ENCODE assay signal across 13 mouse cellular contexts in genomic region chr2:118491741-118492395, GRCm38 (mm10). TPM values are rescaled to one million over a fixed set of nuclear protein-coding genes. Genes with fewer than 3 reads are reported as not detected.
A peak's percentile ranks its signal among the peaks of the same experiment; 100 is the strongest.
DNase-seq lines count a peak whose midpoint lies in the region; ATAC-seq and TF ChIP-seq lines count a peak whose summit lies in the region.
"Had no signal": no experiment of that assay in that cellular context is flagged by ENCODE, and none has a peak within 500 bp of the region (broad histone marks: within the 10 kb centered on the region; RNA-seq: fewer than 3 reads in every experiment).

No protein-coding gene starts in this region.

- 0 out of 2 replicates have a peak overlapping the region, but pooled peaks have one; percentile 24 for H3K27ac ChIP-seq in heart, embryonic 13.5 days (replicated peaks)
- 0 out of 2 replicates have a peak overlapping the region, but pooled peaks have one; percentile 19 for H3K27ac ChIP-seq in liver, embryonic 15.5 days (replicated peaks)
- H3K27ac ChIP-seq in bone marrow macrophage, adult 2 months (ENCODE audit: insufficient read depth, low read depth, low read length) = peak overlapping the region; percentile 88
- H3K27ac ChIP-seq in thymus, adult 2 months (ENCODE audit: control insufficient read depth, insufficient read depth, low read length) = peak overlapping the region; percentile 97
- H3K27ac ChIP-seq: embryonic facial prominence, embryonic 15.5 days; neural tube, embryonic 13.5 days had no signal

- WGBS in heart, embryonic 13.5 days = 78% methylated on average over 4 of the region's 4 CpGs
- 58% methylated on average over 4 of the region's 4 CpGs for WGBS in liver, embryonic 15.5 days (ENCODE audit: insufficient replicate concordance)
- 49% methylated on average over 4 of the region's 4 CpGs for WGBS in thymus, adult 2 months

- no peaks in the 10 kb centered on the region for H3K9me3 ChIP-seq in heart, embryonic 13.5 days
- H3K9me3 ChIP-seq in liver, embryonic 15.5 days (replicated peaks) = no peaks in the 10 kb centered on the region
- H3K9me3 ChIP-seq: embryonic facial prominence, embryonic 15.5 days; neural tube, embryonic 13.5 days had no signal

- no peak overlapping the region for H3K4me2 ChIP-seq in heart, embryonic 13.5 days
- no peak overlapping the region for H3K4me2 ChIP-seq in liver, embryonic 15.5 days
- H3K4me2 ChIP-seq: embryonic facial prominence, embryonic 15.5 days; heart, embryonic 12.5 days; neural tube, embryonic 13.5 days had no signal

- TF ChIP-seq POLR2A in bone marrow macrophage, adult 2 months (IDR thresholded peaks at IDR 0.05; ENCODE audit: borderline replicate concordance, low read depth, low read length) = no peak
- TF ChIP-seq POLR2A in thymus, adult 2 months (IDR thresholded peaks at IDR 0.05; ENCODE audit: control insufficient read depth, extremely low read depth, insufficient read depth, low read length, poor library complexity) = no peak

- intact Hi-C loops in heart, postnatal 25 days (cut with DNase I) = no loop called here

- TF ChIP-seq CTCF in bone marrow macrophage, adult 2 months (IDR thresholded peaks at IDR 0.05; ENCODE audit: low read depth, low read length) = no peak
- no peak for TF ChIP-seq CTCF in thymus, adult 2 months (IDR thresholded peaks at IDR 0.05; ENCODE audit: borderline replicate concordance, control insufficient read depth, extremely low read depth, insufficient read depth, low read length, poor library complexity)

- DNase-seq in heart, postnatal 25 days (ENCODE audit: low spot score) = no peak
- no peak for DNase-seq in liver
- DNase-seq in thymus, adult 2 months = peak; percentile 50
- no peak for DNase-seq in natural killer cell, adult 2 months (ENCODE audit: low spot score in 2 of 2)
- DNase-seq in spleen, adult 18-20 months = no peak
- DNase-seq: cerebellum, adult 9-11 months; right cerebral cortex, adult 18-20 months had no signal

- ATAC-seq in heart, embryonic 13.5 days (ENCODE audit: extremely low read depth, insufficient number of reproducible peaks, low FRiP score, low TSS enrichment) = no peak
- no peak for ATAC-seq in liver, embryonic 15.5 days (ENCODE audit: insufficient read depth)

- no peaks in the 10 kb centered on the region for H3K36me3 ChIP-seq in heart, embryonic 13.5 days
- no peaks in the 10 kb centered on the region for H3K36me3 ChIP-seq in liver, embryonic 15.5 days (replicated peaks)
- H3K36me3 ChIP-seq in thymus, adult 2 months (ENCODE audit: control insufficient read depth, insufficient read depth, low read length) = no peaks in the 10 kb centered on the region
- H3K36me3 ChIP-seq: embryonic facial prominence, embryonic 15.5 days; heart, embryonic 12.5 days; neural tube, embryonic 13.5 days had no signal

- peaks cover 25% of the 10 kb centered on the region for H3K4me1 ChIP-seq in heart, embryonic 13.5 days
- peaks cover 27% of the 10 kb centered on the region for H3K4me1 ChIP-seq in liver, embryonic 15.5 days (replicated peaks)
- peaks cover 38% of the 10 kb centered on the region for H3K4me1 ChIP-seq in bone marrow macrophage, adult 2 months (ENCODE audit: control insufficient read depth, insufficient read depth, low read length)
- peaks cover 69% of the 10 kb centered on the region for H3K4me1 ChIP-seq in thymus, adult 2 months (replicated peaks; ENCODE audit: control insufficient read depth, insufficient read depth, low read length)

- H3K9ac ChIP-seq in heart, embryonic 13.5 days = no peak overlapping the region
- H3K9ac ChIP-seq in liver, embryonic 15.5 days = no peak overlapping the region
- H3K9ac ChIP-seq: embryonic facial prominence, embryonic 15.5 days; heart, embryonic 12.5 days; neural tube, embryonic 13.5 days had no signal

- no peaks in the 10 kb centered on the region for H3K27me3 ChIP-seq in heart, embryonic 13.5 days (replicated peaks)
- no peaks in the 10 kb centered on the region for H3K27me3 ChIP-seq in liver, embryonic 15.5 days
- H3K27me3 ChIP-seq in thymus, adult 2 months (ENCODE audit: control insufficient read depth, insufficient read depth, low read length) = no peaks in the 10 kb centered on the region
- H3K27me3 ChIP-seq: embryonic facial prominence, embryonic 15.5 days; heart, embryonic 12.5 days; neural tube, embryonic 13.5 days had no signal

- no peak overlapping the region for H3K4me3 ChIP-seq in heart, embryonic 13.5 days
- no peak overlapping the region for H3K4me3 ChIP-seq in liver, embryonic 15.5 days (replicated peaks)
- no peak overlapping the region for H3K4me3 ChIP-seq in bone marrow macrophage, adult 2 months (ENCODE audit: insufficient read depth, low read length)
- no peak overlapping the region for H3K4me3 ChIP-seq in thymus, adult 2 months (ENCODE audit: control insufficient read depth, insufficient read depth, low read length)
- H3K4me3 ChIP-seq: embryonic facial prominence, embryonic 15.5 days; heart, embryonic 12.5 days; neural tube, embryonic 13.5 days had no signal

RNA-seq across cellular contexts. Expression of gene Srp14, which starts 12.4 kb away (rescaled TPM):
- polyA plus RNA-seq in heart, embryonic 13.5 days (2015; fragmentation: Nextera tagmentation; extraction: Ambion mirVana) = 196 and 218 TPM in 2 replicates
- 100 to 1,000 TPM; 107 to 116 TPM for total RNA-seq in heart, postnatal 25 days (2021)
- polyA plus RNA-seq in liver, embryonic 15.5 days (2015; fragmentation: Nextera tagmentation; extraction: Ambion mirVana) = 91.1 and 96.9 TPM in 2 replicates
- 252 and 297 TPM in 2 replicates for polyA plus RNA-seq in bone marrow macrophage, adult 2 months (2012; ENCODE audit: insufficient read depth, insufficient read length, missing spikeins)
- polyA plus RNA-seq in thymus, adult 2 months (2012; rRNA removed) = 59.9 and 82.7 TPM in 2 replicates

RNA-seq across cellular contexts. Expression of gene Bmf, which starts 57.6 kb away (rescaled TPM):
- 2.5 and 2.9 TPM in 2 replicates for polyA plus RNA-seq in heart, embryonic 13.5 days (2015; fragmentation: Nextera tagmentation; extraction: Ambion mirVana)
- 10 to 100 TPM in 1 of 2 experiments, 1 to 10 TPM in 1; 7.3 to 11.5 TPM for total RNA-seq in heart, postnatal 25 days (2021)
- 0.30 and 0.39 TPM in 2 replicates for polyA plus RNA-seq in liver, embryonic 15.5 days (2015; fragmentation: Nextera tagmentation; extraction: Ambion mirVana)
- polyA plus RNA-seq in bone marrow macrophage, adult 2 months (2012; ENCODE audit: insufficient read depth, insufficient read length, missing spikeins) = 30.0 and 44.1 TPM in 2 replicates
- polyA plus RNA-seq in thymus, adult 2 months (2012; rRNA removed) = 67.3 and 80.9 TPM in 2 replicates

Comparison
In these comparisons a context has a peak if more than half of its experiments do, and no peak if none do; other contexts are left out.
1. H3K27ac ChIP-seq: peak in every context shown above with its lines; median percentile 97 in thymus, adult 2 months; 88 in bone marrow macrophage, adult 2 months; 24 in heart, embryonic 13.5 days; 19 in liver, embryonic 15.5 days.